Comparison of ENCODE assay signal across 10 mouse cellular contexts in genomic region chr7:45798931-45799330, GRCm38 (mm10). TPM values are rescaled to one million over a fixed set of nuclear protein-coding genes. Genes with fewer than 3 reads are reported as not detected.
DNase-seq lines count a peak whose midpoint lies in the region; ATAC-seq and TF ChIP-seq lines count a peak whose summit lies in the region.
"Had no signal": no experiment of that assay in that cellular context is flagged by ENCODE, and none has a peak within 500 bp of the region (broad histone marks: within the 10 kb centered on the region; RNA-seq: fewer than 3 reads in every experiment).

No protein-coding gene starts in this region.

- no peak overlapping the region for H3K4me3 ChIP-seq in heart, postnatal 0 days (ENCODE audit: low read depth, low read length)
- H3K4me3 ChIP-seq in heart, adult 2 months = no peak overlapping the region
- H3K4me3 ChIP-seq in liver, embryonic 11.5 days (ENCODE audit: low read depth, low read length) = peak overlapping the region; percentile 54; the same call in 1 of the 2 replicates

- no peak for TF ChIP-seq CTCF in heart, postnatal 0 days (IDR thresholded peaks at IDR 0.05; ENCODE audit: low read depth)
- no peak for TF ChIP-seq CTCF in heart, adult 2 months (IDR thresholded peaks at IDR 0.05)

- H3K36me3 ChIP-seq in heart, postnatal 0 days (replicated peaks; ENCODE audit: control insufficient read depth, insufficient read depth, low read length) = no peaks in the 10 kb centered on the region
- no peaks in the 10 kb centered on the region for H3K36me3 ChIP-seq in heart, adult 2 months (ENCODE audit: control insufficient read depth, insufficient read depth, low read length)
- H3K36me3 ChIP-seq in liver, embryonic 11.5 days (ENCODE audit: control insufficient read depth, insufficient read depth, low read length) = no peaks in the 10 kb centered on the region

- no peaks in the 10 kb centered on the region for H3K79me2 ChIP-seq in heart, adult 2 months (replicated peaks; ENCODE audit: control insufficient read depth, insufficient read depth, low read length)

- H3K4me2 ChIP-seq in heart, postnatal 0 days (ENCODE audit: low read depth, low read length) = 0 out of 2 replicates have a peak overlapping the region, but pooled peaks have one; percentile 60
- peak overlapping the region; percentile 92 for H3K4me2 ChIP-seq in liver, embryonic 11.5 days

- intact Hi-C loops in heart, adult 2 months (cut with DNase I) = no loop called here

- no peak for DNase-seq in heart, postnatal 0 days (ENCODE audit: low spot score)
- no peak for DNase-seq in heart, adult 2 months
- DNase-seq in A20 (ENCODE audit: low read depth, low spot score) = peak; percentile 13
- DNase-seq in liver, embryonic 11.5 days (ENCODE audit: low spot score) = no peak
- DNase-seq in adrenal gland, postnatal 10 days = no peak
- no peak for DNase-seq in cerebellum, postnatal 4 days (ENCODE audit: low spot score in 2 of 2)
- DNase-seq in left cerebral cortex, adult 18-20 months (ENCODE audit: low spot score in 2 of 2) = no peak
- DNase-seq: right cerebral cortex, postnatal 14 days had no signal

- H3K9me3 ChIP-seq in heart, postnatal 0 days (replicated peaks; ENCODE audit: control insufficient read depth, low read length) = no peaks in the 10 kb centered on the region
- no peaks in the 10 kb centered on the region for H3K9me3 ChIP-seq in liver, embryonic 11.5 days (ENCODE audit: control insufficient read depth, low read length)

- H3K4me1 ChIP-seq in heart, postnatal 0 days (ENCODE audit: control insufficient read depth, insufficient read depth) = peaks cover 7% of the 10 kb centered on the region
- H3K4me1 ChIP-seq in heart, adult 2 months (ENCODE audit: control insufficient read depth, insufficient read depth, low read length) = peaks cover 5% of the 10 kb centered on the region
- H3K4me1 ChIP-seq in liver, embryonic 11.5 days (replicated peaks; ENCODE audit: control insufficient read depth, insufficient read depth, low read length) = peaks cover 34% of the 10 kb centered on the region

- H3K27ac ChIP-seq in heart, postnatal 0 days (ENCODE audit: low read depth) = no peak overlapping the region
- H3K27ac ChIP-seq in heart, adult 2 months = no peak overlapping the region
- no peak overlapping the region for H3K27ac ChIP-seq in liver, embryonic 11.5 days (ENCODE audit: low read depth, low read length)

- ATAC-seq in heart, postnatal 0 days (ENCODE audit: insufficient read depth, low read depth) = no peak
- peak; percentile 75 for ATAC-seq in activated CD4-positive, CD25-positive, alpha-beta regulatory T cell, adult 4 months
- no peak for ATAC-seq in liver, embryonic 11.5 days (replicated peaks; ENCODE audit: low FRiP score)
- ATAC-seq: Patski had no signal

- no peak for TF ChIP-seq EP300 in heart, postnatal 0 days (IDR thresholded peaks at IDR 0.05; ENCODE audit: low read depth)
- TF ChIP-seq EP300 in heart, adult 2 months (IDR thresholded peaks at IDR 0.05; ENCODE audit: insufficient read depth, low read depth, low read length) = no peak

- H3K27me3 ChIP-seq in heart, postnatal 0 days (ENCODE audit: control insufficient read depth, insufficient read depth, low read length) = peaks cover 63% of the 10 kb centered on the region
- H3K27me3 ChIP-seq in heart, adult 2 months (ENCODE audit: control insufficient read depth, insufficient read depth, low read length) = peaks cover 9% of the 10 kb centered on the region
- H3K27me3 ChIP-seq in liver, embryonic 11.5 days (replicated peaks; ENCODE audit: control insufficient read depth, insufficient read depth, low read length) = peaks cover 53% of the 10 kb centered on the region
- H3K27me3 ChIP-seq: Patski had no signal

- TF ChIP-seq POLR2A in heart, adult 2 months (IDR thresholded peaks at IDR 0.05; ENCODE audit: insufficient read depth, low read depth, low read length) = no peak

- WGBS in heart, postnatal 0 days = 55% methylated on average over 7 of the region's 7 CpGs
- WGBS in heart, adult 2 months = 62% methylated on average over 7 of the region's 7 CpGs
- WGBS in liver, embryonic 11.5 days = 45% methylated on average over 7 of the region's 7 CpGs

- H3K9ac ChIP-seq in heart, postnatal 0 days (replicated peaks; ENCODE audit: low read depth, low read length) = no peak overlapping the region
- H3K9ac ChIP-seq in heart, adult 2 months (ENCODE audit: low read depth, low read length) = no peak overlapping the region
- H3K9ac ChIP-seq in liver, embryonic 11.5 days (ENCODE audit: low read depth, low read length) = no peak overlapping the region

RNA-seq across cellular contexts. Expression of gene Sult2b1, which starts 14.5 kb away (rescaled TPM):
- total RNA-seq in heart, postnatal 0 days (2014; rRNA removed; ENCODE audit: low replicate concordance) = not detected in 2 replicates
- polyA plus RNA-seq in heart, postnatal 0 days (2015; fragmentation: Nextera tagmentation; extraction: Ambion mirVana) = 0.23 and 0.27 TPM in 2 replicates
- not detected for total RNA-seq in heart, adult 2 months (2021)
- polyA plus RNA-seq in heart, adult 2 months (2012; rRNA removed) = 0.08 TPM in 1 of 2 replicates, not detected in the other
- 1 to 10 TPM; 2.5 to 6.6 TPM for polyA plus RNA-seq in activated CD4-positive, CD25-positive, alpha-beta regulatory T cell, adult 4 months (2017; shearing (Covaris generic))
- 0.65 and 0.70 TPM in 2 replicates for polyA plus RNA-seq in liver, embryonic 11.5 days (2014; fragmentation: Nextera tagmentation; extraction: Ambion mirVana)
- under 1 TPM; 0.39 to 0.45 TPM for total RNA-seq in adrenal gland, postnatal 10 days (2021)
- total RNA-seq in left cerebral cortex, adult 18-20 months (2021) = 10 to 100 TPM; 11.3 to 13.7 TPM

RNA-seq across cellular contexts. Expression of gene Lmtk3, which starts 15.4 kb away (rescaled TPM):
- 0.31 TPM in 1 of 2 replicates, not detected in the other for total RNA-seq in heart, postnatal 0 days (2014; rRNA removed; ENCODE audit: low replicate concordance)
- polyA plus RNA-seq in heart, postnatal 0 days (2015; fragmentation: Nextera tagmentation; extraction: Ambion mirVana) = not detected in 2 replicates
- under 1 TPM in 1 of 2 experiments, not detected in 1; 0.14 TPM for total RNA-seq in heart, adult 2 months (2021)
- polyA plus RNA-seq in heart, adult 2 months (2012; rRNA removed) = 0.18 and 0.67 TPM in 2 replicates
- polyA plus RNA-seq in activated CD4-positive, CD25-positive, alpha-beta regulatory T cell, adult 4 months (2017; shearing (Covaris generic)) = not detected
- polyA plus RNA-seq in liver, embryonic 11.5 days (2014; fragmentation: Nextera tagmentation; extraction: Ambion mirVana) = 0.30 and 0.45 TPM in 2 replicates
- 1 to 10 TPM; 4.2 to 8.3 TPM for total RNA-seq in adrenal gland, postnatal 10 days (2021)
- 100 to 1,000 TPM; 229 to 237 TPM for total RNA-seq in left cerebral cortex, adult 18-20 months (2021)

RNA-seq across cellular contexts. Expression of gene Cyth2, which starts 15.4 kb away (rescaled TPM):
- total RNA-seq in heart, postnatal 0 days (2014; rRNA removed; ENCODE audit: low replicate concordance) = 99.9 and 102 TPM in 2 replicates
- 86.5 and 90.0 TPM in 2 replicates for polyA plus RNA-seq in heart, postnatal 0 days (2015; fragmentation: Nextera tagmentation; extraction: Ambion mirVana)
- 10 to 100 TPM; 59.1 to 61.9 TPM for total RNA-seq in heart, adult 2 months (2021)
- polyA plus RNA-seq in heart, adult 2 months (2012; rRNA removed) = 27.3 and 33.0 TPM in 2 replicates
- polyA plus RNA-seq in activated CD4-positive, CD25-positive, alpha-beta regulatory T cell, adult 4 months (2017; shearing (Covaris generic)) = 10 to 100 TPM; 13.0 to 14.4 TPM
- 67.2 and 69.1 TPM in 2 replicates for polyA plus RNA-seq in liver, embryonic 11.5 days (2014; fragmentation: Nextera tagmentation; extraction: Ambion mirVana)
- 100 to 1,000 TPM in 1 of 2 experiments, 10 to 100 TPM in 1; 88.5 to 107 TPM for total RNA-seq in adrenal gland, postnatal 10 days (2021)
- 100 to 1,000 TPM; 191 to 210 TPM for total RNA-seq in left cerebral cortex, adult 18-20 months (2021)

RNA-seq across cellular contexts. Expression of gene Kcnj14, which starts 25.7 kb away (rescaled TPM):
- 0.35 TPM in 1 of 2 replicates, not detected in the other for total RNA-seq in heart, postnatal 0 days (2014; rRNA removed; ENCODE audit: low replicate concordance)
- 0.26 and 0.29 TPM in 2 replicates for polyA plus RNA-seq in heart, postnatal 0 days (2015; fragmentation: Nextera tagmentation; extraction: Ambion mirVana)
- under 1 TPM; 0.66 to 0.89 TPM for total RNA-seq in heart, adult 2 months (2021)
- polyA plus RNA-seq in heart, adult 2 months (2012; rRNA removed) = 0.78 and 35.7 TPM in 2 replicates
- polyA plus RNA-seq in activated CD4-positive, CD25-positive, alpha-beta regulatory T cell, adult 4 months (2017; shearing (Covaris generic)) = not detected
- polyA plus RNA-seq in liver, embryonic 11.5 days (2014; fragmentation: Nextera tagmentation; extraction: Ambion mirVana) = 0.40 and 0.74 TPM in 2 replicates
- total RNA-seq in adrenal gland, postnatal 10 days (2021) = under 1 TPM; 0.24 to 0.51 TPM
- total RNA-seq in left cerebral cortex, adult 18-20 months (2021) = 1 to 10 TPM; 2.2 to 2.6 TPM

RNA-seq across cellular contexts. Expression of gene Grwd1, which starts 31.8 kb away (rescaled TPM):
- 26.7 and 28.8 TPM in 2 replicates for total RNA-seq in heart, postnatal 0 days (2014; rRNA removed; ENCODE audit: low replicate concordance)
- 19.3 and 22.7 TPM in 2 replicates for polyA plus RNA-seq in heart, postnatal 0 days (2015; fragmentation: Nextera tagmentation; extraction: Ambion mirVana)
- total RNA-seq in heart, adult 2 months (2021) = 10 to 100 TPM; 11.8 to 13.1 TPM
- 9.1 and 9.4 TPM in 2 replicates for polyA plus RNA-seq in heart, adult 2 months (2012; rRNA removed)
- 10 to 100 TPM; 16.1 to 25.3 TPM for polyA plus RNA-seq in activated CD4-positive, CD25-positive, alpha-beta regulatory T cell, adult 4 months (2017; shearing (Covaris generic))
- 101 and 106 TPM in 2 replicates for polyA plus RNA-seq in liver, embryonic 11.5 days (2014; fragmentation: Nextera tagmentation; extraction: Ambion mirVana)
- total RNA-seq in adrenal gland, postnatal 10 days (2021) = 10 to 100 TPM; 23.7 to 27.5 TPM
- total RNA-seq in left cerebral cortex, adult 18-20 months (2021) = 10 to 100 TPM; 20.1 to 23.2 TPM

Comparison
In these comparisons a context has a peak if more than half of its experiments do, and no peak if none do; other contexts are left out.
1. RNA of gene Sult2b1, which starts 14.5 kb away (total RNA-seq): 11.3 to 13.7 TPM in left cerebral cortex, adult 18-20 months; 0.39 to 0.45 TPM in adrenal gland, postnatal 10 days, not detected in heart, adult 2 months and not detected in heart, postnatal 0 days; every median in the first group is over 4 times any median in the second.
2. RNA of gene Lmtk3, which starts 15.4 kb away (total RNA-seq): 229 to 237 TPM in left cerebral cortex, adult 18-20 months; 4.2 to 8.3 TPM in adrenal gland, postnatal 10 days, 0.31 TPM in heart, postnatal 0 days and 0.14 TPM in heart, adult 2 months; every median in the first group is over 10 times any median in the second.